Mouse (Mus musculus) kidney, postnatal 4 days (tissue): ENCODE measurements around the gene Csf2.
"Not testable (repeated sequence)": the region's sequence is repeated elsewhere in the genome, so short reads cannot be mapped to it uniquely, and the experiment has no call there.

Source experiments
- DNase-seq, 2 experiments: peaks; one replicate each; pipeline ENCODE4 v3.0.0; 2021; ENCODE audit warnings: mixed read lengths in 2 of 2

Csf2 gene

DNA sequence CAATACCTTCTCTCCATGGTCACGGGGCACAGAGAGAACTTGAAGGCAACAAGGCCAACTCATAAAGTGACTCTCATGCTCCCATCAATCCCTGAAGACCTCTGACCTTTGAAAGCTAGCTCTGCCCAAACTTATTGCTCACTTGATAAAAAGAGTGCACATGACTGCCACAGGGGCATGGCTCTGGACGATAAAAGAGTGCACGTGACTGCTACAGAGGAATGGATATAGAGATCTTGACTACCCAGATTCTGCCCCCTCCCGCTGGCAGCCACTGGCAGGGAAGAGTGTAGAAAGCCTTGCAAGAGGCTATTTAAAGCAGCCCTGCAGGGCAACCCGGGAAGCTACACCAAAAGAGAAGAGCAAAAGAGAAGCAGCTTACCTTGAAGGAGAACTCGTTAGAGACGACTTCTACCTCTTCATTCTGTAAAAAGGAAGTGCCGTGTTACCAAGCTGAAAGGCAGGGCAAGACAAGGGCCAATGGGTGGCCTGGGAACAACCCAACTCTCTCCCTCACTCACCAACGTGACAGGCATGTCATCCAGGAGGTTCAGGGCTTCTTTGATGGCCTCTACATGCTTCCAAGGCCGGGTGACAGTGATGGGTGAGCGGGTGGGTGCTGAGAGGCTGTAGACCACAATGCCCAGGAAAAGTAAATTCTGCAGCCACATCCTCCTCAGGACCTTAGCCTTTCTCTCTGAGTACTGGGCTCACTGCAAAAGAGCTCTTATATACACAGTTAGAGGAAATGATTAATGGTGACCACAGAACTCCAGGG lies at the start of gene Csf2:
TSS of gene Csf2 (minus strand) at position 728 of the 778 bp plus-strand sequence.
- DNase-seq: no peak

DNA sequence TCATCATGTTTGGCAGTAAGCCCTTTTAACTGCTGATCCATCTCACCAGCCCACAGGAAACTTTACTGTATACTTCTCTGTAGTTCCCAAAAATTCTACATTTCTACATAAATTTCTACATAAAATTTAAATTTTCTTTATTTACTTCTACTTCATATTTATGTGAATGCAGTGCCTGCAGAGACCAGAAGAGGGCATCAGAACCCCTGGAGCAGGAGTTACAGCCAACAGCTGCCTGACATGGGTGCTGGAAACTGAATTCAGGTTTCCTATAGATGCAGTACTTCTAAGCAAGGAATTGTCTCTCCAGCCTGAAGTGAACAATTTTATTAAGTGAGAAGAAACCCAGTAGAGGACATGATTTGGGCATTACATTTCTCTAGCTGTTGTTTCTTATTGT lies 49.3 kb upstream of the Csf2 start:
- no peak for DNase-seq

DNA sequence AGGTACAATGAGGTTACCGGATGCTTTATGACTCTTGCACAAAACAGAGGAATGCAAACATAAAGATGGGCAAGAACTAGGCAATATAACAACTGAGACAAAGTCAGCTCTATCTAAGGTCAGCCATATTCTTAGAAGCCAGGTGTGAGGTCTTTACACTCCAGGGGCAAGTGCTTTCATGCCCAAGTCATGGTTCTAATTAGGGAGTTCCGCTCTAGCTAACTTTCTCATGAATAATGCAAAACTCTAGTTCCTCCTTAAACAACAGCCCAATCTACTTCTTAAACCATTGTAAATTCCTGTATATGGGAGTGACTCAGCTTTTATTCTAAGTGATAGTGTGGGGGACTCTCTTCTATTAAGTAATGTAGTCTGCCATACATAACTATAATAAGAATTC lies 48.0 kb upstream of the Csf2 start:
- not testable (repeated sequence) for DNase-seq

DNA sequence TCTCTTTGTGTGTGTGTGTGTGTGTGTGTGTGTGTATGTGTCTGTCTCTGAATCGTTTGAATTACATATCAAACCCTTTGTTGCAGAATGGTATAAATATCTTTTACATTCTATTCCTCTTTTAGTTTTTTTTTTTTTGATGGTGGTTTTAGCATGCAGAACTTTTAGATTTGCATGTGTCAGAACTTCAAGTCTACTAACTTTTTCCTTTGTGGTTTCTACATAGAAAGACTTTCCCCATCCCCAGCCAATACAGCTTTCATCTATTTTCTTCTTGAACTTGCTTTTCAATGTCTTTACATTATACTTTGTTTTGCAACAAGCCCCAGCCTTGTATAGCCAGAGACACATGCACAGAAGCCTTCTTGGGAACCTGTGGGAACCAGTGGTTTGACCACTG lies 47.3 kb upstream of the Csf2 start:
- no peak for DNase-seq

DNA sequence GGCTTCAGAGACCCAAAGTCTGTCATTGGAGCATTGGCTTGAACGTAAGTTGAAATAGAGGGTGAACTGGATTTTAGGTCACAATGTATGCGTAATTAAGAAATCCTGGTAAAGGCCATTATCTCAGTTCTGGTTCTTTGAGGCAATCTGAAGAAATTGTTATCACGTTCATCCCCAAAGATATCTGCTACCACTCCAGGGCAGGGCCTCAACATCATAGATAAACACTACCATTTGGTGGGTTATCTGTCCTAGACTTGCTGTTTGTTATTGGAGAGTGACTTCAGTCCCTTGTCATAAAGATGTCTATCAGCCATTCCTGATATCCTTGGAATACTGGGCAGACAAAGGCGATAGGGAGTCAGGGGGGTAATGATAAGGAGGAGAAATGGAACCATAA lies 46.5 kb upstream of the Csf2 start:
- no peak for DNase-seq

DNA sequence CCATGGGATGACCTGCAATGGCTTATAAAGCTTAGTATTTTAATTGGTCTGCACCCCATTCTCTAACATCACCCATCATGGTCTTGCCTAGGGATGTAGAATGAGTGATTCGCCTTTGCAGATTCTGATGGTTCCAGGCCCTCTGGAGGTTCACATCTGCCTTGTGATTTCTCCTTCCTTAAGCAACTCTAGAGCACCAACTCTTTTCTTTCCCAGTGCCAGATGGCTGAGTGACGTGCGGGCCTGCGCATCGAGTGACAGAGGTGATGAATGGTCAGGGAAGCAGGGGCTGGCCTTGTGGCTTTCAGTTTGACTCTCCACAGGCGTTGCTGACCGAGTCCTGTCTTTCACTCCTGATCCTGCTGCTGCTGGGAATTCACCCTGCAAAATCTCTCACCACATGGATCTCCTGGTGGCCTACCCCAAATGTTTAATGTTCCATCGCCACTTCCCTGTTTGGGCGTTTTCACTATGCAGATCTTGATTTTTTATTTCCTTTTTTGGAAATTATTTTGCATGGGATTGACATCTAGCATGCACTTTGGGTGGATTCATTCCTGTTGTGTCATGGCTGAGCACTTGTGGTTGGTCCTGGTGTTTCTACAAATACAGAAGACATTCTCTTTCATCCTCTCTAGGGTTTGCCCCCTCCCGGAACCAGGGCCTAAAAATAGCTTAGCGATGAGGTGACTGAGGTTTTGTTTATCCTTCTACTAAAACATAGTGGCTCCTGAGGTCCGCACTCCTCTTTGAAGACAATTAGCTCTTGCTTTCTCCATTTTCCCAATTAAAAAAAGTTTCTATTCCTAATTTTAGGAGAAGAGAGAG lies 44.7 kb upstream of the Csf2 start:
- no peak for DNase-seq

DNA sequence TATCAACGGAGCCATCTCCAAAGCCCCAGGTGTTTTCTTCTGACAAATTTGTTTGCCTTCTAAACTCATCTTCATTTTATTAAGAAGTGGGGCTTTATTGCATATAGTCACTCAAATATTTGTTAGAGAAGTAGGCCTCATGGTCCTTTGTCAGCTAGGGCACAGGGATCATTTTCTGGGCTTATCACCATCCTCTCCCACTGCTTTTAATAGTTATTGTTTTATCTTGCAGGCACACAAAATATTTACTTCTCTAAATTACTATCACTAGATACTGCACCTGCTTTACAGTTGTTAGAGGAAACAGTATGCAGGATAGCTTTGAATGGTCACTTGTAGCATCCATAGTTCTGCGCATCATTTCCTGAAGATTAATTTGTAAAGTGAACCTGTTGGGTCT lies 42.7 kb upstream of the Csf2 start:
- DNase-seq: no peak

DNA sequence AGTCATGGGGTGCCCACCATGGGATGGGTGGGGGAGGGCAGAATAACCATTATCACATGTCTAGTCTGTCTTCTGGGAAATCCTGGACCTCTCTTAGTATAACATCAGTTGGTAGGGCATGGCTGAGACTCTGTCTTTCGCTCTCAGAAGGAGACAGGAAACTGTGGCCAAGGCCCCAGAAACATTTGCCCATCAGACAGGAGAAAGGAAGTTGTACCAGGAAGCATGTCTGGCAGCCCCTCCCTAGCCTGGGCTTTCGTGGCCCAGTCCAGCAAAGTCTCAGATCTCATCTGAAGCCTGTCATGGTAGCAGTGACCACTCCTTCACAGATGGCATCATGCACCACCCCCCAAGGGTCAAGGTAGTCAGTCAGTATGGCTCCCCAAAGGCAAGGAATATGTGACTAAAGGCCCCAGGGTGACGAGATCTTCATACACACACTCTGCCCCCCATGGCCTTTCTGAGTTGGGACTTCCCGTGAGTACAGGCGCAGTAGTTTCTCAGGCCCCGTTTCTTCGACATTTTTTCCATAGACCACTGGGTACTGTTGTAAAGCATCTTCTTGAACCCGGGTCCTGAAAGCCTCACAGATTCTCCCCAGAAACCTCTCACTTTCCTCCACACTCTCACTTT lies 38.5 kb upstream of the Csf2 start:
- no peak for DNase-seq

DNA sequence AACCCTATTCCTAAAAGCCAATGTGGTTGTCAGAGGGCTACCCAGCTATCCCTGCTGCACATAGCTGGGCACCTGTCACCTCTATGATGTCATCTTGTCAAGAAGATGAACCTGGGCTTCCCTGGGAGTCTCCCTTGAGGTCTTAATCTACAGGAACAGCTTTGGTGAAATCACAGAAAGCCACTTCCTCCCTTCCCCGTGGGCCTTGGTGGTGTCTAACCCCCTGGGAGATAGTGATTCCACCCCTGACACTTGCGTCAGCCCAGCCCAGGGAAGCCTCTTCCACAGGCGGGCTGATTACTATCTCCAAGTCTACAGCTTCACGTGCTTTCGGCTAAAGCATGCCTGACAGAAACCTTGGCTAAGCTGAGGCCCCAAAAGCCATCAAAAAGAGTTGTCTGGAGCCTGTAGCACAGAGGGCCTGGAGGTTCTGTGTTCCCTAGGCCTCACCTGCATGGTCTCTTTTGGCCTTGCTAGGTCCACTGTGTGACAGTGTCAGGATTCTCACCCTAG lies 22.0 kb upstream of the Csf2 start:
- no peak for DNase-seq

DNA sequence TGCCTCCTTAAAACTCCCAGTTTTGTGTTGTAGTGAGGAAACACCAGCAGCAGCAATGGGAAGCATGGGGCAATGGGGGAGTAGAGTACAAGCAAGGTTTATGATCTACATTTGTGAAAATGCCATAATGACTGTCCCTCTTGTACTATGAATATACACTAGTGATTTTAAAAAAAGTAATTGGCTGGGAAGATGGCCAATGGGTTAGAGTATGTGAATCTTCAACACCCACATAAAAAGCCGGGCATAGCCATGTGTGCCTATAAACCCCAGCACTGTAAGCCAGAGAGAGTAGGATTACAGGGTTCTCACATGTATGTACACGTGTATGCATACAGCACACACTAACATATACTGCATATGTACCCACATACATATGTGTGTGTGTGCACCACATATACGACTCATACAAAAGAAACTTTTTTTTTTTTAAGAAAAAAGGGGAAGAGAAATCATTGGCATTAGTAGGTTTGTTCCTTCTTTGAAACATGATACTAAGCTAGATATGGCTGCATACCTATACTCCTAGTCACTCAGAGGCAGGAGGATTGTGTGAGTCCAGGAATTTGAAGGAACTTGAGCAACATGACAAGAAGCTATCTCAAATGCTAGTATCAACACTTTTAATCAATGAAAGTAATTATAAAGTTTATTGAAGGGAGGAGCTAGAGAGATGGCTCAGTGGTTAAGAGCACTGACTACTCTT lies 19.9 kb upstream of the Csf2 start:
- no peak for DNase-seq

DNA sequence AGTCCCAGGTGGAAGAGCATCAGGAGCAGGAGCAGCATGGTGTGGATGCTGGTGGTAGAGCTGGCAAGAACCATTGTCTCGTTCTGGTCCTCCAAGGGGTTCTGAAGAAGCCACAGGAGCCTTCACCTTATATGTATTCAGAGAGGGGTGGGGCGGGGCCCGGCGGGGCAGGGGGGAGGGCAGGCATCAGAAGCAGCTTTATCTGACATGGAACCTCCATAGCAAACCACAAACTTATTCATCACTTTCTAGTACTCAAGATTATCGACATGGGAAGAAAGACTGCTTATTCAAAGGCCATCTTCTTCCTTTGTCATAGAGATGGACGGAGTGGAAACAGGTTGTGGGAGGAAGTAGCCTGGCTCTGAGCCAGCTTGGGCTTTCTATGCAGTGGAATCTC lies 17.7 kb upstream of the Csf2 start, which contains the start of gene Il3:
TSS of gene Il3 (minus strand) at position 101 of the 400 bp plus-strand sequence.
- DNase-seq: no peak

DNA sequence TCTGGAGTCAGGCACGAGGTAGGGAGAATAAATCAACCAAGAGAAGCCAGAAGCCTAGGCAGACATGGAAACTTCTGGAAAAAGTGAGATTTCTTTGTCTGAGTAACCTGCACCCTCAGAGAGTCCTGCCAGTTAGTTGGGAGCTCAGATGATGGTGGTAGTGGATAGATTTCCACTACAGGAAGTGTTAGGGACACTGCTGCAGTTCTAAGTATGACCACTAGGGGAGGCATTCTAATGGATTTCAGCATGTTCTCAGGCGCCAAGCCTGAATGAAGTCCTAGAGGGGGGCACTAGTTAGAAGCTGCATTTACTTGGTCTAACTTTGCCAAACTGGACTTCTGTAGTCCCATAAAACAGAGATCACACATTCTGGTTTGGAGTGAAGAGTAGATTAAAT lies 15.1 kb upstream of the Csf2 start:
- peak; percentile 51 to 59 for DNase-seq

DNA sequence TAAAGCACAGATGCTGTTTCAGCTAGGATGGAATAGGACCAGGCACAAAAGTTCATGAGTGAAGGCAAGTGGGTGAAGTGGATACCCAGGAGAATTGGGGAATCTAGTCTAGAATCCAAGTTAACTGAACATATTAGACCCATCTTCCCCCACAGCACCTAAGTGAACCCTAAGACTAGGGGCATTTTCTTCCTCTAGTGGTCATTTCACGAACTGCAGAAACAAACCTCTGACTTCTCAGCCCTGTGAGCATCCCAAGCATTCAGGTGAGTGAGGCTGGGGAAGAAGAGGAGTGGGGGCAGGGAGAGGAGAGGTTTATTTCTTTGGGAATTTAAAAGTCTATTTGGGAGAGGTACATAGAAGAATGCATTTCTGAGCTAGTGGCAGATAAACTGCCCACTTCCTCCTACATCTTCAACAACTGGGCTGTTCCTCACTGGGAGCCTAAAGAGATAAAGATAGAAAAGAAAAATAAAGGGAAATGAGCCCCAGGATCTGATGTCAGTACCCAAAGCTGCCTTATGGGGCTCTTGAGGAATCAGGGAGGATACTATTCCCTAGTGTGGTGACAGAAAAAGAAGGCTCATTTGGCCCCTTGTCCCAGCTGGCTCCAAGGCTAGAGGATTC lies 14.1 kb upstream of the Csf2 start:
- no peak for DNase-seq

DNA sequence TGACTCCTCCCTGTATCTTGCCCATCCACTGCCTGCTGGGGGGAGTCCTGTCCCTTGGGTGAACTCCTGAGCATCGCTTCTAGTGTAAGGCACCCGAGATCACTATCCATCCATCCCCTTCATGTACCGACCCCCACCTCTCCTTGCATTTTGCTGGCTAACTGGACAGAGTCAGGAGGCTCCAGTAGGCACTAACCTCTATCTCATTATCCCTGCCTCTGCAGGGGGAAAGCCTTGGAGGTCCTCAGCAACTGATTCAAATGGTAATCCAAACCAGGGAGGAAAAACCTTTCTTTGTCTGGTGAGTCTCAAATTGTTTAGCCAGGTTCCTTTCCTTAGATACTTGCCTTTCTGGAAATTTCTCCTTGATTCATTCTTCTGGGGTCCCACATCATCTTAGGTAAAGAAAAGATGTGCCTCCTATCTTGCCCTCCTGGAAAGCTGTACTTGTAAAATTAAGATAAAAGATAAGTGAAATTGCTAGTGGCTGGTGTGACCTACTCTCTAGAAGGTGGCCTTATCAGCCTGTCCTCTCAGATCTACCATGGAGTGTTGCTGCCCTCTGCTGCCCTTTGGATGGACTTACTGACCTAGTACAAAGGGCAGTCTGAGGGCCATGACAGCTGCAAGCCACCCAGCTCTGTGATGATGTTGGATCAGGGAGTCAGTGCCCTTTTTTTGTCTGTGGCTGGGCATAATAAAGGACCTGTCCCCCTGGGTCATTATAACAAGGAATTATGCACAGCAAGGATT lies 7.3 kb upstream of the Csf2 start:
- DNase-seq: peak; percentile 77 to 81

DNA sequence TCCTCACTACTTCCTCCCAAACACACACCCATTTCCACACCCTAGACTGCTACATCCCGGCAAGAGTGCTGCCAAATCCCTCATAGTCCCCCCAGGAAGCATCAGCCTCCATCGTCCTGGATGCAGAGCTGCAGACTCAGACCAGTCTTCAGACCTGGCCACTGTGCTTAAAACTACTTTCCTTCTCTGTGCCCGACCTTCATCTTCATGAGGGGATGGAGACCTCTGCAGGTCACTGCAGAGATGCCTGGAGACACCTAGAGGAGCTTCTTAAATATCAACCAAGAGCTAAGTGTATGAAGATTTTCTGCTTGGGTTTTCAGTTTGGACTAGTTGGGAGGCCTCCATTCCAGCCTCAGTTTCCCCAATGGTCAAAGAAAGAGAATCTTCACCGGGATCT lies 4.6 kb upstream of the Csf2 start:
- peak; percentile 6 to 18 for DNase-seq

DNA sequence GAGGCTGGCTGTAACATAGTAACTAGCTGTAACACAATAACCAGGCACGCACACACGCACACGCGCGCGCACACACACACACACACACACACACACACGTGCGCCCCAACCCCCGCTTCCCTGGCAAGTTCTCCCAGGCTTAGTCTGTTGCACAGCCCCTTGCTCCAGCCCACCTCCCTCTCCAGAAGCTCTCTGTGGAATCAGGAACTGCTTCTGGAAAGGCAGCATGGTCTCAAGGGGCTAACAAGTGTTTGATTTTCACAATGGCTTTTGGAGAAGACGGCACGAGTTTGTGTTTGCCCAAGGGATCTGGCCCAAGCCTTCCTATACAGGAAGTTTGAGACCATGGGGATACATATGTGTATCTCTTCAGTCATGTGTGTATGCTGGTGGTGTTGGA lies 1.1 kb upstream of the Csf2 start:
- DNase-seq: no peak

DNA sequence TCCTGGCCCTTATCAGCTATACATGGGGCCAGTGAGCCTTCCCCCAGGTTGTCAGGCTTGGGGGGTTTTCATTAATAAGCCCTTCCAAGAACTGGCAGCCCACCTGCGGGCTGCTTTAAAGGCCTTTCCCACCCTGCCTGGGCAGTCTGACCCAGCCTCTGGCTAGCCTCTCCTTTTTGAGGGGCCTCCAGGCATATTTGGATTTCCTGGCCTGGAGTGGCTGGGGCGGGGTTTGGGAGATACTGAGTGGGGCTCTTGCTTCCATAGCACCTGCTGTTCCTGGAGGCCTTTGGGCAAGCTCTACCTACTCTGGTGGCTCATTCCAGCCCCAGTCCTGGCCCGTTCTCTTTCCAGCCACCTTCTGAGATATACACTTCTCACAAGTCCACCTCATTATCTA lies 281 bp upstream of the Csf2 start:
- DNase-seq: no peak

DNA sequence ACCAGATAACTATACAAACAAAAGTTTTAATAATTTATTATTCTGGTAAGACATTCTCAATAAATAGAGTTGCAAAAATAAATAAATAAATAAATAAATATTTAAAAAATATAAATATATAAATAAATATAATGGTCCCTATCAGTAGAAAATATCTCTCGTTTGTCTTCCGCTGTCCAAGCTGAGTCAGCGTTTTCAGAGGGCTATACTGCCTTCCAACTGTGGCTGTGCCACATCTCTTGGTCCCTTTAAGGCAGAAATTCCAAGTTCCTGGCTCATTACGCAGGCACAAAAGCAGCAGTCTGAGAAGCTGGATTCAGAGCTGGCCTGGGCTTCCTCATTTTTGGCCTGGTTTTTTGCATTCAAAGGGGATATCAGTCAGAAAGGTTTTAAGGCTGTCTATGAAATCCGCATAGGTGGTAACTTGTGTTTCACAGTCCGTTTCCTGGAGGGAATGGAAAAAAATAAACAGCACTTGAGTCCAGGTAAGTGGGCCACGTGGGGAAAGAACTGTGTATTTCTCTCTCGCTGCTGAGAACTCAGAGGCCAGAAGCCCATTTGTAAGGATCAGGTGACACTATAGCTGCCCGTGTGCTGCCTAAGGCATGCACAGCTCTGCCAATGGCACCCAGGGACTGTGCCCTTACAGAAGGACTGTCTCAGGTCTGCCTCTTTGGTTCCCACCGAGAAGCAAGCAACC lies 2.1 kb downstream of the Csf2 start:
- DNase-seq: no peak

DNA sequence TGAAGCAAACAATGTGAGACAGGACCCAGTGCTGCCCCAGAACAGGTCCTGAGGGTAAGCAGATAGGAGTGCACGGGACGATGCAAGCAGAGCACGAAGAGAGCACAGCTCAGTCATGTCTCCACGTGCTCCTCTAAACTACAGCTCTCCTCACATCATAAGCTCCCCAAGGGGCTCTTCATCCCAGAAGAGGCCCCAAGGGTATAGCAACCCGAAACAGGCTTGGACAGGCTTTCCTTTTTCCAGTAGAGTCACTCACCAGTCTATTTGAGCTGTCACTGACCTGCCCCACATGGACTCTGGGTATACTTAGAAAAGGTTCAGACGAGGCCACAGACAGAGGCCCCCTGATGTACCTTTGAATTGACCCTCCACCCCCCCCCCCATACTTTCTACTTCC lies 5.0 kb downstream of the Csf2 start:
- DNase-seq: no peak

DNA sequence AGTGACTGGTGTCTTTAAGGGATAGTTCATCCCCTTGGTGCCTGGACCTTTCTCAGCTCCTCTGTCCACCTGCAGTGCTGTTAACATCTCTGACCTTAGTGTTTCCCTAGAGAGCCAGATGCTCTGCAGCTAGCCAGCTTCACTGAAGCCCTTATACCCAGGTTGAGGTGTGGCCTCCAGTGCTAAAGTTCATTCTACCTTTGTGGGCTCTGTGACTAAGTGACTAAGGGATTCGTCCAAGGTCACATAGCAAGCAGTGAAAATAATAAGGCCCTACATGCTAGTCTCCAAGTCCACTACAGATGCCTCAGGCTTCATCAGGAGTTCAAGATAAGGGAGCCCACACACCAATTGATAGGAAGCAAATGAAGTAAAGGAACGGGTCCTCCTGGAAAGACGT lies 7.0 kb downstream of the Csf2 start:
- DNase-seq: no peak

DNA sequence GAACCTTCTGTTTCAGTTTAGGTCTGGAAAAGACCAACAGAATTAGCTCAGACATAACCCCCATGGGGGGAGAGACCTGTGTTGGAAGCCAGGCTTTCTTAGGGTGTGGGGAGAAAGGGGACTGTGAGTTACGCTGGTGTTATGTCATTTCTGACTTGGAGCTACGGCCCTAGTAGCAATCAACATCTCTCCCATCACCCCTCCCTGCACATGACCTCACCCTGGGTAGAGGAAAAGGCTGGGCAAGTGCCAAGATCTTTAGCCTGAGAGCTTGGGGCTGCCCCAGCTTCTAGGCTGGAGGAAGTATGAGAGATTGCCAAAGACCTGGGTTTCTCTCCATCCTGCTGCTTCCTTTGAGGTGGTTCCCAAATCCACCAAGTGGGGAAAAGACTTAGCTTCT lies 12.5 kb downstream of the Csf2 start:
- DNase-seq: peak in 1 of 2 experiments; percentile 16
